Mouse (Mus musculus): ENCODE measurements around the gene Ptch2.

Gene Ptch2

DNA sequence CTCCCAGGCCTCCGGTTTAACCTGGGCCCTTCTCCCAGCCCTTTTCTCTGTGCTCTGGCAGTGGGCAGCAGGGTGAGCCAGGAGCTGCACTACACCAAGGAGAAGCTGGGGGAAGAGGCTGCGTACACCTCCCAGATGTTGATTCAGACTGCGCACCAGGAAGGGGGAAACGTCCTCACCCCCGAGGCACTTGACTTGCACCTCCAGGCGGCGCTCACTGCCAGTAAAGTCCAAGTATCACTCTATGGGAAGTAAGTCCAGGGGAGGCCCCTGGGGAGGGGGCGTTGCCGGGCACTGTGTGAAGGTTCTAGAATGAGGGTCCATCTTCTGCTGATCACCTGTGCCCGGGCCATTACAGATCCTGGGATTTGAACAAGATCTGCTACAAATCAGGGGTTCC is 8.8 kb downstream of the Ptch2 start:
- DNase-seq (ENCODE audit: low read depth, low spot score) = peak; percentile 63

DNA sequence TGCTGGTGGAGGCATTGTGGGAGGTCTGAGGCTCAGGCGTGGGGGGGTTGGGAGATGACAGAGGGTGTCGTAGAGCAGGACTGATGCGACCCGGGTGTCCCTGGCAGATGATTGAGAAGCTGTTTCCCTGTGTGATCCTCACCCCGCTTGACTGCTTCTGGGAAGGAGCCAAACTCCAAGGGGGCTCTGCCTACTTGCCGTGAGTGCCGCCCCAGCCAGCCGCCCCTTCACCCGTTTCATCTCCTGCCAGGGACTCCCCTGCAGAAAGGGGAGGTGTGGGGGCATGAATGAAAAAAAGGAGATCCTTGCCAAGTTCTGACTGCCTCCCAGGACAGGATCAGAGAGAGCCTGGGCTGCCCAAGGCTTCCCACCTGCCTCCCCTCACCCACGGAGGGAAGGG is 9.3 kb downstream of the Ptch2 start:
- no peak for DNase-seq (ENCODE audit: low read depth, low spot score)

DNA sequence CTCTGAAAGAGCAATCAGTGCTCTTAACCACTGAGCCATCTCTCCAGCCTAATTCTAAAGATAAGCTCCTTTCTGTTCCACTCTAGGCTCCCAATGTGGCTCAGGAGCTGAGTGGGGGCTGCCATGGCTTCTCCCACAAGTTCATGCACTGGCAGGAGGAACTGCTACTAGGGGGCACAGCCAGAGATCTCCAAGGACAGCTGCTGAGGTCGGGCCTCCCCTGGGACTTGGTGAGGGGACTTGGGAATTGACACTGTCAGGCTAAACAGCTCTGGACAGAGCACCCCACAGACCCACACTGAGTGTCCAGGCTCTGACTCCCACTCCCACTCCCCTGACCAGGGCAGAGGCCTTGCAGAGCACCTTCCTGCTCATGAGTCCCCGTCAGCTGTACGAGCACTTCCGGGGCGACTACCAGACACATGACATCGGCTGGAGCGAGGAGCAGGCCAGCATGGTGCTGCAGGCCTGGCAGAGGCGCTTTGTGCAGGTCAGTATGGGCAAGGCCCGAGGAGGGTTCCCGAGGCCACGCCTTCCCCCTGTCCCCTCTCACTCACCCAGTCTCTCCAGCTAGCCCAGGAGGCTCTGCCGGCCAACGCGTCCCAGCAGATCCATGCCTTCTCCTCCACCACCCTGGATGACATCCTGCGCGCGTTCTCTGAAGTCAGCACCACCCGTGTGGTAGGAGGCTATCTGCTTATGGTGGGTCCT is 12.1 kb downstream of the Ptch2 start:
- no peak for DNase-seq (ENCODE audit: low read depth, low spot score)

DNA sequence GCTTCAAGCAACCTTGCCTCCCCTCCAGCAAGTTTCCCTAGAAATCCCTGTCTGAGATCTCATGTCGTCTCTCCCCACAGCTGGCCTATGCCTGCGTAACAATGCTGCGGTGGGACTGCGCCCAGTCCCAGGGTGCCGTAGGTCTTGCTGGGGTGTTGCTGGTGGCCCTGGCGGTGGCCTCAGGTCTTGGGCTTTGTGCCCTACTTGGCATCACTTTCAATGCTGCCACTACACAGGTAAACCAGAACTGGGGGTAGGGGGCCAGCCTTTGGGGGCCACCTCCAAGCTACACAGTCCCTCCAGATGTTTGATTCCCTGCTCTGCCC is 12.6 kb downstream of the Ptch2 start:
- DNase-seq (ENCODE audit: low read depth, low spot score) = no peak

DNA sequence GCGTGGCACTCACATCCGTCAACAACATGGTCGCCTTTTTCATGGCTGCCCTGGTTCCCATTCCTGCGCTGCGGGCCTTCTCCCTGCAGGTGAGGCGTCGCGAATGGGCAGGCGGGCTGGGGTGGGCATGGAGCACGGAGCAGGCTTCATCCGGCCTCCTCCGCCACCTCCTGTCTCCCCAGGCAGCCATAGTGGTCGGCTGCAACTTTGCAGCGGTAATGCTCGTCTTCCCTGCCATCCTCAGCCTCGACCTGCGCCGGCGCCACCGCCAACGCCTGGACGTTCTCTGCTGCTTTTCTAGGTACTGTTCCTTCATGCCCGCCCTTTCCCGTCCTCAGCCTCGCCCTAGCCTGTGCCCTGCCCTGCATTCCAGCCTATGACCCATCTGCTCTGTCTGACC is 13.5 kb downstream of the Ptch2 start:
- no peak for DNase-seq (ENCODE audit: low read depth, low spot score)

DNA sequence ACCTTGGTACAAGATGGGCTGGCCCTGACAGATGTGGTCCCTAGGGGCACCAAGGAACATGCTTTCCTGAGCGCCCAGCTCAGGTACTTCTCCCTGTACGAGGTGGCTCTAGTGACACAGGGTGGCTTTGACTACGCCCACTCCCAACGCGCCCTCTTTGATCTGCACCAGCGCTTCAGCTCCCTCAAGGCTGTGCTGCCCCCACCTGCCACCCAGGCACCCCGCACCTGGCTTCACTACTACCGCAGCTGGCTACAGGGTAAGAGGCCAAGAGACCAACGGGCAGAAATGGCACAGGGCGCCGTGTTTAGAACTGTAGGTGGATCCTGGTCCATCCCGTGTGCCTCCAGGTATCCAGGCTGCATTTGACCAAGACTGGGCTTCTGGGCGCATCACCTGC is 14.4 kb downstream of the Ptch2 start:
- no peak for DNase-seq (ENCODE audit: low read depth, low spot score)

DNA sequence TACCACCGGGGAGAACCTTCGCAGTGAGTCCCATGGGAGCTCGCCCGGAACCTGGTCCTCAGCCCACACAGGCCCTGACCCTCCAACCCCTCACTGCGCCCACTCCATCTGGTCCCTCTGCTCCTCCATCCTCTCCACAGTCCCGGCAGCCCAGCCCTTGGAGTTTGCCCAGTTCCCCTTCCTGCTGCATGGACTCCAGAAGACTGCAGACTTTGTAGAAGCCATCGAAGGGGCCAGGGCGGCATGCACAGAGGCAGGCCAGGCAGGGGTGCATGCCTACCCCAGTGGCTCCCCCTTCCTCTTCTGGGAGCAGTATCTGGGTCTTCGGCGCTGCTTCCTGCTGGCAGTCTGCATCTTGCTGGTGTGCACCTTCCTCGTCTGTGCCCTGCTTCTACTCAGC is 15.1 kb downstream of the Ptch2 start:
- no peak for DNase-seq (ENCODE audit: low read depth, low spot score)

DNA sequence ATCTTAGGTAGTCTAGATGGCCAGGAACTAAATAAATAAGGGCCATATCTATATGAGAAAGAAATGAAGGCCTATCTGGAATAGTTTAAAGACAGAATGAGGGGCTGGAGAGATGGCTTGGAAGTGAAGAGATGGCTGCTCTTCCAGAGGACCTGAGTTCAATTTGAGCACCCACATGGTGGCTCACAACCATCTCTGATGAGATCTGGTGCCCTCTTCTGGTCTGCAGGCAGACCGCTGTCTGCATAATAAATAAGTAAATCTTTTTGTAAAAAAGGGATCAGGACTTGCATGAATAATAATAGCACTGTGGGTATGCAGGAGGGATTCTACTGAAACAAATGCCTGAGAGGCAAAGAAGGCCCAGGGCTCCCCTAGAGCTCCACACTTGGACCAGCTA is 17.4 kb downstream of the Ptch2 start:
- DNase-seq (ENCODE audit: low read depth, low spot score) = peak; percentile 75

DNA sequence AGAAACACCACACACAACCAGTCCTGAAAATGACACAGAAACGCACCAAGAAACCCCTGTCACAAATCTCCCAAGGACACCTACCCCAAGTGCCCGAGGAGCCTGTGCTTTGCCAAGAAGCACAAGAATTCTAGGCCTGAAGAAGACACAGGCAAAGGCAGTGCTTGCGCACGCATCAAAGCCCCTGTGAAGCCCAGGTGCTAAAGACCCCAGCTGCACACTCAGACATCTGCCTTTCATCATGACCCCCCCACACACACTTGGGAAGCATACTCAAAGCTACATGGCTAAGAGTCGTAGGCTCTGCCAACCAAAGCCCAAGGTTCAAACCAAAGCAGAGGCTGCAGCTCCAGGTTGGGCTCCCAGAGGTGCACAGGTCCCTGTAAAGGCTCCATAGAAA is 19.7 kb downstream of the Ptch2 start:
- DNase-seq (ENCODE audit: low read depth, low spot score) = no peak

DNA sequence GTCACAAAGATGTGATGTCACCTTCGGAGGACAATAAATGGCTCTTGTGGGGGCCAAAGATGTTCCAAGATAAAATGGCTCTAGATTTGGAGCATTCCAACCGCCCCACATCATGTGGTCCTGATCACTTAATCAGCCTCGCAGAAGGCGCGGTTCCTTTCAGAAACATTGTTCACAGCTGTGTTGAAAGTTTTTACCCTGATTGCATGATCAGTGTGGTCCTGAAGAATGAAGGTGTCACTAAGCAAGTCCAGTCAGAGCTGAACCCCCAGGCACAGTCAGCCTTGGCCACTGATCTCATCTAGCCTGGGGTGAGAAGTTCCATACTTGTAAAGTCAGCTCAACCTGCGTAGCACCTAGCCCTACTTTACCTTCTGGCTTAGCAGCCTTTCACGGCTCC is 22.1 kb downstream of the Ptch2 start:
- DNase-seq (ENCODE audit: low read depth, low spot score) = no peak

DNA sequence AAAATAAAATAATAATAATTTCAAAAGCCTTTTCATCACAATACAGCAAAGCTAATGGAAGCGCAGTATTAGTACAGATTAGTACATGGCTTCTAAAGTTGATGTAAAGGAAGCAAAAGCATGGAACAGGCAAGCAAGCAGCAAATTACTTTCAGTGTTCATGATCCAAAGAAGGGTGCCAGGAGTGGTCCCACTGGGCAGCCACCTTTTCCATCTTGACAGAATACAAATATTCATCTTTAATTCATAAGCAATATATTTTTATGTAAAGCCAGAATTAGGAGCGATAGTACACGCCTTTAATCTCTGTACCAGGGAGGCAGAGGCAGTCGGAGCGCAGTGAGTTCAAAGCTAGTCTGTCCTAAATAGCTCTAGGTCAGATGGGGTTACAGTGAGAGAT is 23.8 kb downstream of the Ptch2 start:
- no peak for DNase-seq (ENCODE audit: low read depth, low spot score)

DNA sequence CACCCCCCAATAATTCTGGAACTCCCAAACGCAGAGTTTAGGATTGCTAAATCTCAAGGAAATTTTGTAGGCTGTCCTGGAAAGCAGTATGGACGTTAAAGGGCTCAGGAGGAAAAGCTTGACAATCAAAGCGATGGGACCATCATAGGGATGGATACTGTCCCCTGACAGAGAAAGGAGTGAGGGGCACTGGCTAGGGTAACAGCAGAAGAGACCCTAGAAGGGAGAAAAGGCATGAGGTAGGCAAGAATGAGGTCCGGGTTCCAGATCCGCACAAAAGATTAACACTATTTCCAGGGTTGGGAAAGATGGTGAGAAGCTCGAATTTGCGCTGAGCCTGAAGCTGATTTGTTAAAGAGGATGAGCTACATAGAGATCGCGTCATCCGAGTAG is 24.2 kb downstream of the Ptch2 start:
- DNase-seq (ENCODE audit: low read depth, low spot score) = no peak

DNA sequence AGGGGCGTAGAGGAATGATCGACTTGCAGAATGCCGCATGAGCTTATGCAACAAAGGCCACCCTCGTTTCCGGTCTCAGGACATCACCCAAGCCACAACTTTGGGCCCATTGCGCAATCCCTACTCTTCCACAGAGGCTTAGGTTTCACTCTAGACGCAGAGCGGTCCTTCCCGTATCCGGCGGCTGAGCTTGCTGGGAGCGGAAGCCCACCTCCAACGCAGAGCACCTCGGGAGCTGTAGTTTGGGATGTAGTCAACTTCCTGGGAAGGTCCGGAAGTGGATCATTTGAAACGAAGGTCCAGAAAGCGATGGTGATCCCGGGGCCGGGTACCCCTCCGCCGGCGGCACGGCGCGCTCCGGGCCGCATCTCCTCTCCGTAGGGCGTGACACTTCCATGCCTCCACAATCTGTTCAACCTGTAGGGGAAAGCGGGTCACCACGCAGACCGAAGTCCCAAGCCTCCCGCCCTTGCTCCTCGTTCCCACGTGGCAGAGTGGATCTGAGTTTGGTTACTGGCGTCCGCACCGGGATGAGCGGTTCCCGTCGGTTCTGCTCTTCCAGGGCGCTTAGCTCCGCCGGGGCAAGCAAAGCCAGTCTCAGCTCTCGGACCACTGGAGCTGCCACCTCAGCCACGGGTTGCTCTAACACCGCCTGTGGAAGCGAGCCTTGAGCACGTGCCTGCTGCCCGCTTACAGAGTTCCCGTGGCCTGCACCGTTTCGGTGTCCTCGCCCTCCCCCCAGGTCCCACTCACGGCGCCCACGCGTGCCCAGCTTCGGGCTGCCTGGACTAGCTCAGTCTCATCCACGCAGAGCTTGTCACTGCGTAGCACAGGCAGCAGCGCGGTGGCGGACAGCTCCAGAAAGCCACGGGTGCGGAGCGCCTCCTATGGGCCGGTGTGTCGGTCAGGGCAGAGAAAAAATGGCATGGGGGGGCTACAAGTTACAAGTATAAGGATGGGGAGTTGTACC is 24.9 kb downstream of the Ptch2 start:
- peak; percentile 99 for DNase-seq (ENCODE audit: low read depth, low spot score)

DNA sequence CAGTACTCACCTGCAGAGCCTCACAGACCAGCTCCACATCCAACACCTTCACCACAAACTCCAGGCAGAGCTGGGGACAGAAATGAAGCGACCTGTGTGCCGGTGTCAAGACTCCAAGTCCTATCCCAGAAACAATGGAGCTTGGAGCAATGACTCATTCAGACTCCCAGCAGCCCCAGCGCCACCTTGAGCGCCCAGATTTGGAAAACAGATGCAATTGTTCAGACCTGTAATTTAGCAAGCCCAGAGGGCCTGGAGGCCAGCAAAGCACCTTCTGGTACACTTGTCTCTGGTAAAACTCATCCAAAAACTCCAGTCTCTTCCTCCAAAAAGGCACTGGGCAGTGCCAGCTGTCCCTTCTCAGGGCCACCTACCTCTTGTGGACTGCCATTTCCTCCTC is 26.3 kb downstream of the Ptch2 start:
- no peak for DNase-seq (ENCODE audit: low read depth, low spot score)

DNA sequence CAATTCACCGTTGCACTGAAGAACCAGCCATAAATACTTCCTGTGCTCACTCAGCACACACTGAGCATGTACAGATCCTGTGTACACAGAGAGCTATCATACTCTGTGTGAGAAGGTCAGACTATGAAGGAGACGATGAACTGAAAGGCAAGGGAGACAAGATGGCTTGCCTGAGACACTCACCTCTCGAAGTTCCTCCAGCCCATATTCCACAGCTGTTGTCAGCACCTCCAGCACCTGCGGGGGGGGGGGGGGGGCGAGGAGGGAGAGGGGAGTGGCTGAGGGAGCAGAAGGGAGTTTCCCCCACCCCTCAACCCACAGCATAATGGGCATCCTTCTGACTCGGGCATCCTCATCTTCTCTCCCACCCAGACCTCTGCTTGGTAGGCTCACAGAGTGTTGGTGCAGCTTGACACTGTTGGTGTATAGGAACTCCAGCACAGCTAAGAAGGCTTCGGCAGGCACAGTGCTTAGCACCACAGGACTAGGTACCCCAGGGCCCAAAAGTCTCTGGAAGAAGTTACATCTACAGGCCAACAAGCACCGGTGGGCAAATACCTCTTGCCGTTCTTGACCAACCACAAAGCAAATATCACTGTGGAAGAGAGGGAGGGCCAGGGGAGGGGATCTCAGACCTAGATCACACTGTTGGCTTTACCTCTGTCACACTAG is 27.8 kb downstream of the Ptch2 start:
- no peak for DNase-seq (ENCODE audit: low read depth, low spot score)

DNA sequence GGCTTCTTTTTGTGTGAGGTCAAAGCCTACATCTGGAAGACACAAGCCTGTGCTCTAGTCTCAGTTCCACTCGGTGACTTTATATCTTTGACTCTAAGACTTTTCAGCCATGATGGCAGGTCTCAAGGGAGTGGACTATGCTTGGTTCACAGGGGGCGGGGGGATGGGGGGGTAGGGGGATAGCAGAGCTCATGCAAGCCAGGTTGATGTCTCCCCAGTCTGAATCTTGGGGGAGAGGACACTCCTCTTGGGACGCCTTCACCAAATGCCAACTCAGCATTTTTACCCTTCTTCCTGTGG is 28.3 kb downstream of the Ptch2 start:
- no peak for DNase-seq (ENCODE audit: low read depth, low spot score)

DNA sequence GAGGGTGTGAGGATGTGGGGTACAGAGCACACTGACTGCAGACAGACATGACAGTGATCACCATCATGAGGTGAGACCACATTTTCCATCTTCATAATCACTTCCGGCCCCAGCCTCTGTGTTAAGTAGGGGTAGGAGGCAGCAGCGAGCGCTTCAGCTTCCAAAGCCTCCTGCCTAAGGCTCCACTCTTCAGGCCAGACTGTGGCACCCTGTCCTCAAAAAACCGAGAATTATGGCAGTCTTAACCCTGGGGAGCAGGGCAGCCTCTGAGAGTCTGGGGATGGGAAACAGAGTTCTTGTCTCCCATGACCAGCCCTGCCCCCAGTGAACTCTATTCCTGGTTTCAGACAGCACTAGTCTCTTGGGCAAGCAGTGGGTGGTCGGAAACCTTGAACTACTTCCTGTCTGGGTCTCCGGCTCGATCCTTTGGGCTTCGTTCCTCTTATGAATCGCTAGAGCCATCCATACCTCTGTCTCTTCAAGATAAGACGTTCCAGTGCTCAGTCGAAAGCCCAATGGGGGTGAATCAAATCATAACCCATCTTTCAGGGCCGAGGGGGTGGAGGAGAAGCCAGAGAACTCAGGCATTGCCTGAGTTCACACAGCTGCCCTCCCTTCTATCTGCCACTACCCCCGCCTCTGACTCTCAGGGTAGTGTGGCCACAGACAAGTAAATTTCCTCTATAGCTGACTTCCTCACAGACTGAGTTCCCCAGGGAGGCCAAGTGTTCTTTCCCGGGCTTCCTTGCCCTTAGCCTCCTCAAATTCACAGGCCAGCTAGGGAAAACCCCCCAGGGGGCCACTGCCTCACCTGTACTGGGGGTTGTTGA is 28.9 kb downstream of the Ptch2 start:
- peak; percentile 77 for DNase-seq (ENCODE audit: low read depth, low spot score)

DNA sequence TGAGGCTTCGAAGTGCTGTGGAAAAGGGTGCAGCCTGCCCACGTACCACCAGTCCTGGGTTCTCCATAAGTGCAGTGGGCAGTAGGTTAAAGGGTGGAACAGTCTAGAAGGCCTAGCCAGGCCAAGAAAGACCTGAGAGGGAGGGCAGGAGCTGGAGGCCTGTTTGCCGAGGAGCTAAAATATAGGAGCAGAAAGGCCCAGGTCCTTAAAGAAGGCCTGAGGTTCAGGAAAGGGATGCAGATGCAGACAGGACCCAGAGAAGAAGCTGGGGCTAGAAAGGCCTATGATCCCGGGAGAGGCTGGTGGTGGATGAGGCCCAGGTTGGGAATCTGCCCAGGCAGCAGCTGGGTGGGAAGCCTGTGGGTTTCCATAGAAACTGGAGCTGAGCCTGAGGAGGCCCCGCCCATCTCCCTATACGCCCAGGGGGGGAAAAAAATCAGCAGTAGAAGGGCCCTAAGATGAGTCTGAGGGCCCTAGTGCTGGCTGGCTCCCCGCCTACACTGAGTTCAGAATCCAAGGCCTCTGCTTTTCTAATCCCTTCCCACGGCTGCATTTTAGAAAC is 29.6 kb downstream of the Ptch2 start, which contains the start of gene Btbd19:
Gene Btbd19, minus strand, starts transcription at position 378 of the 562 bp plus-strand sequence.
- peak; percentile 93 for DNase-seq (ENCODE audit: low read depth, low spot score)

DNA sequence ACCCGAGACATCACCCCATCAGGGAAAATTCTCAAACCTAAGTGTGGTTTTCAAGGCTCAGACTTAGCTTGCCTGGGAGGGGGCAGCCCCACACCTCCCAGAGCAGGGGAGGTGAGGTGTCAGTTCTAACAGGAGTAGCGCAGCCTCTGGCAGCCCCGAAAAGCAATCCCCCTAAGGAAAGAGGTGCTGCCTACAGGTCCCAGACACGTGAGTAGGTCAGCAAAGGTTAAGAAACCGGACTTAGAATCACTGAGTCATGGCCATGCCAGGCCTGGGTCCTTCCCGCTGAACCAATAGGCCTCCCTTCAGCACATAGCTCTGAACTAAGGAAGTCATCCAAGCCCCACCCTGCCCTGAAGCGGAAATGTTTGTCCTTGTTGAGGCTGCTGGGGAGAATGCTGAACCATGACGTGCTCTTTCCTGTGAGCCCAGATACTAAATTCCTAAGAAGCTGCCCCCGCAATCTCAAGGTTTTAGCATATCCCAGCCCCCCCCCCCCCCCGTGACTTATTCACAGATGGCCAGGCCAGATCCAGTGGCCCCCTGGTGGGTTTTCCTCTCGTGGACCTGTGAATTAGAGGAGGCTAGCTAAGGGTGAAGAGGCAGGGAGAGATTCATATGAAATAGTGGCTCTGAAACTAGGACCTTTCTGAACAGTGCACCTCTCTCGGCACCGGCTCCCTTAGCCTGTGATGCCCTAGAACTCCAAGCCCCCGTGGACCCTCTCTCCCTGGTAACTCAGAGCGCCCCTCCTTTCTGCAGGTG is 30.2 kb downstream of the Ptch2 start:
- DNase-seq (ENCODE audit: low read depth, low spot score) = peak; percentile 98

DNA sequence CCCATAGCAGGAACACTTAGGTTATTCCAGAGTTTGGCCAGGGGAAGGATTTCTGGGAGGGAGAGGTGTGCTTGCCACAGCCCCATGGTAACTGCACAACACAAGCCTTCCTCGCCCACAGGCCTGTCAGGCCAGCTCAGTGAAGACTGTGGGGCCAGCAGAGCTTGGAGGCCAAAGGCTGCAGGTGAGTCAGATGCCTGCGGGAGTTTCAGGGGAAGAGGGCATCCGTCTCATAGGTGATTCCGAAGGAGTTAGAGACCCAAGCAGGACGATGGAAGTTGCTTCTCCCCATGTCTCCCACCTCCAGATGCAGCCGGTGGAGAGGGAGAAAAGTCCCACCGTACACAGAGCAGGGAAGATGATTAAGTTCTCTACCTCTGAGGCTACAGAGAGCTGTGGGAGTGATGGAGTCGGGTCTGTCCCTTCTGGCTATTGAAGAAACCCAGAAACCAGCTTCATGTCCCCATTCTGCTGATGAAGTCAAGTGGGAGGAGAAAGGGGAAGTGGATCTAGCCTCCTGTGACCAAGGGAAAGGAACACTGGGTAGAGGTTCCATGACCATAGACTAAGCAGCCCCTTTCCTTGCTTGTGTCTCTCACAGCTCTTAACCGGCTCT is 30.9 kb downstream of the Ptch2 start, which contains the start of gene Tctex1d4:
Gene Tctex1d4, plus strand, starts transcription at position 120 of the 616 bp plus-strand sequence.
- no peak for DNase-seq (ENCODE audit: low read depth, low spot score)

Measured in R1 (cell line).